Mouse (Mus musculus): ENCODE results near the gene Ptprk.

DNA sequence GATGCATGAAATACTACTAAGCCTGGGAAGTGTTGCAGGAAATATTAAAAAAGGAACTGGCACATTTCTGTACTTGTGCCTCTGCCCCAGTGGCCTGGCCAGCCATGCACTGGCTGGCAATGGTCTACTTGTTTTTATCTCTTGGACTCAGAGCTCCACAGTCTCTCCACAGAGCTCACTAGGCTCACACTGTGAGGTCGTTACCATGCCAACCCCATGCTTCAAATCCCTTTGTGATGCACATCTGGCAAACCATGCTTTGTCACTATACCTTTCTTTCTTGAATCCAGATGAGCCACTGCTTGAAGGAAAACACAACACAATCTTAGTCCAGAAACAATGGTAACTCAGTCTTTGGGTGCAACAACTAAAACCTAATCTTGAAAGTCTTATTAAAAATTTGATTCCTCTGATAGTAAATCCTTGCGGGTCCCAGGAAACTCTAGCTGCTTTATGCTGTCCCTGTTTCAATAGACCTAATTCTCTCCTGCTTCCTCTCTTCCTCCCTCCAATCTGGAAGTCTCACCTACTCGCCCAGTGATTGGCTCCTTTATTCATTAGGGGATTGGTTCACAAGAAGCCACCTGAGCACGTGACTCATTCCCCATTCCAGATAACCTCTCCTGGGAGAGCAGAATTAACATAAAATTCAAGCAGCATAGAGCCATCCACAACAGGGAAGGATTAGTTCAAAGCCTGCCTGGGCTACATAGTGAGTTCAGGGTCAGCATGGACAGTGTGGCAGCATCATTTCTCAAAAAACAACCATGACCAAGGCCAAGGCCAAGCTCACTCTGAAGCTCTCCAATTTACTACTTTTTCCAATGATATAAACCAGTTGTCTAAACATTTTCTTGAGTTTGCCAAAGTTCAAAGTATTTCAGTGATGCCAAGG is 157.9 kb downstream of the Ptprk start:
- TF ChIP-seq CTCF (IDR thresholded peaks at IDR 0.05; ENCODE audit: low read depth) (no peak), EP300 (IDR thresholded peaks at IDR 0.05; ENCODE audit: low read depth) (no peak)
